Mouse (Mus musculus) spleen, embryonic (tissue): ENCODE measurements at regions not wholly inside any gene's neighbourhood (a gene's known extent, or its start where the extent isn't known, plus 50 kb on each side); places are given as distances from the start of the nearest gene placed in this dataset.
"Not testable (repeated sequence)": the region's sequence is repeated elsewhere in the genome, so short reads cannot be mapped to it uniquely, and the experiment has no call there.

Source experiments
- CTCF ChIA-PET: fragments of 350-600 bp; sonication (Branson Sonifier 250); formaldehyde crosslinking; loops from one replicate; lab custom pipeline; 2022; lab: Charles Lee

GRCm38 (mm10) chr5:149815879-149816278, 137.8 kb downstream of the B3glct start:
- CTCF ChIA-PET, result interaction anchor here (0.7 kb wide), 1 partner anchor 26 kb away, joined by 3 read pairs; no protein-coding TSS in a partner anchor

DNA sequence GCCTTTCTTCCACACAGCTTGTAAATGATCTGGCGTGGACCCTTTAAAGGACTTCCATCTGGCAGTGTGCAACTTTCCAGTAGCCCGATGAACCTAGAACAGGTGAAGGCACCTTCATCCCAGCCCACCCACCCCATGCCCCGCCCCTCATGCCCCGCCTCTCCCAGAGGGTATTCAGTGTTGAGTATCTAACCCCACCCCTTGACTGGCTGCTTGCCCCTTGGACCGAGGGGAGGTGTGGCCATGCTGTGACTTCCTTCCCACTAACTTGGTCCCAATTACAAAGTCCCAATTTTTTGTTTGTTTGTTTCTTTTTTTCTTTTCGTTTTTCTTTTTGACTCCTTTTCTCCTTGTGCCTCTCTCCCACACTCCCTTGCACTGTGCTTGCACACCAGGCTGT, 140.8 kb downstream of the B3glct start:
- CTCF ChIA-PET, result no interaction called here

DNA sequence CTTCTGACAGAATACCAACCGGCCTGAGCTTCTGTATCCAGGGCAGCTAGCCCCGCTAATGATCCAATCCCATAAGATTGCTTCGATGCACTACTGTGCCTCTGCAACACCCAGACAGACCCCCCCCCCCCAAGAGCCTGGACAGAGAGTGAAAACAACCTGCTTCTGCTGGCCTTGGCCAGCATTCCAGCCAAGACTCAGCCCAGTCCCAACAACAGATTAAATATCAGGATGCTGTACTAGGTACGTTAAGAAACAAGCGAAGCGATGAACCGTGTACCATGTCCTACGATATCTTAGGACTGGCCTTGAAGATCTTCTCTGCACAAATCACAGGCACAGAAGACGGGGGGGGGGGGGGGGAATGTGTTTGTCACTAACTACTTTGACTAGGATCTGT, 145.8 kb downstream of the B3glct start:
- CTCF ChIA-PET, result no interaction called here

DNA sequence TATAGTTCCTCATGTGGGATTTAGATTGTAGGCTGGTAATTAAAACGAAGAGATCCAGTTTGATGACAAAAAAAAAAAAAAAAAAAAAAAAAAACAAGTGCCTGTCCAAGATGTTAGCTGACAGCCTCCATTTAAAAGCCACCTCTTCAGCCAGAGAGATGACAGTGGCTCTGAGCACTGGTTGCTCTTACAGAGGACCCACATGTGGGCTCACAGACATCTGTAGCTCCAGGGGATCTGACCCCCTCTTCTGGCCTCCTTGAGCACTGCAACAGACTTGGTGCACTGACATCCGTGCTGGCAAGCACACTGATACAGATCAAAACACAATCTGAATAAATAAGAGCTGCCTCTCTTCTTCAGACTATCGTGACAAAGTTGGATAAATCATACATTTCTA, 149.6 kb downstream of the B3glct start:
- CTCF ChIA-PET, result no interaction called here

GRCm38 (mm10) chr5:149831122-149831861, 153.3 kb downstream of the B3glct start:
- CTCF ChIA-PET, result no interaction called here

DNA sequence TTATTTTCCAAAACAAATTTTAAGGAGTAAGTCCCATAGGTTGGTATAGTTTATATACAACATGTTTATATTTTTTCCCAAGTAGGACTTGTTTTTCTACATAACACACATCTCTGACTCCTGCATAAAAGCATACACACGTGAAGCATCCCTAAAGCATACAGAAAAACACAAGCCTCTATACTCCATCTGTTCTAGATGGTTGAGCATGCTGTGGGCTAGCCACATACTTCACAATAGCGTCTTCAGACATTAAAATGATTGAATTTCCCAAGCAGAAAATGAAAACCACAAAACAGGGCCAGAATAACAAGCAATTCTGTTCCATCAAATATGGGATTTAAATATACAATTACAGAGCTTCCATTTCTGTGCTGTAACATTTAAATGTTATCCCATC, 159.3 kb downstream of the B3glct start:
- CTCF ChIA-PET, result no interaction called here

- CTCF ChIA-PET, result no interaction called here
Observed at GRCm38 (mm10) chr5:149842491-149842890, 164.5 kb downstream of the B3glct start.

- CTCF ChIA-PET, result interaction anchor here (0.6 kb wide), 1 partner anchor 8 kb away, joined by 4 read pairs; no protein-coding TSS in a partner anchor
Observed at GRCm38 (mm10) chr5:149843310-149843709, 165.3 kb downstream of the B3glct start.

- CTCF ChIA-PET, result no interaction called here
Observed at GRCm38 (mm10) chr5:149845256-149845655, 167.2 kb downstream of the B3glct start.

- CTCF ChIA-PET, result no interaction called here
Observed at GRCm38 (mm10) chr5:149848465-149848864, 170.0 kb upstream of the Rxfp2 start.

- CTCF ChIA-PET, result interaction anchor here (0.7 kb wide), 1 partner anchor 8 kb away, joined by 4 read pairs; no protein-coding TSS in a partner anchor
Observed at GRCm38 (mm10) chr5:149851011-149851410, 167.5 kb upstream of the Rxfp2 start.

DNA sequence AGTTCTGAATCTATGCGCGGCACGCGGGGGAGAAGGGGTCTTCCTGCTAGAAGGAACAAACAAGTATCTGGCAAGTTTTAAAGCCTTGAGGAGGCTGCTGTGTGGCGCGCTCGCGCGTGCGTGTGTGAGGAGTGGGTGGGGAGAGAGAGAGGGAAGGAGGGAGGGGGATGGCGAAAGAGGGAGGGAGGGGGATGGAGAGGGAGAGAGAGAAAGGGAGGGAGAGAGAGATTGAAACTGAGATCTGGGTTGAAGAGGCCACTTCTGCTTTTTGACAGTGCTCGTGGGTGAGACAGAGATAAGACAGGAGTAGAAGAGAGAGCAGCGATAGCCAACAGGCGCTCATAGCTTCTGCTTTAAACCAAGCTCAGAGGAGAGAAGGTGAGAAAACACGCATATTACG, 166.0 kb upstream of the Rxfp2 start:
- CTCF ChIA-PET, result no interaction called here

DNA sequence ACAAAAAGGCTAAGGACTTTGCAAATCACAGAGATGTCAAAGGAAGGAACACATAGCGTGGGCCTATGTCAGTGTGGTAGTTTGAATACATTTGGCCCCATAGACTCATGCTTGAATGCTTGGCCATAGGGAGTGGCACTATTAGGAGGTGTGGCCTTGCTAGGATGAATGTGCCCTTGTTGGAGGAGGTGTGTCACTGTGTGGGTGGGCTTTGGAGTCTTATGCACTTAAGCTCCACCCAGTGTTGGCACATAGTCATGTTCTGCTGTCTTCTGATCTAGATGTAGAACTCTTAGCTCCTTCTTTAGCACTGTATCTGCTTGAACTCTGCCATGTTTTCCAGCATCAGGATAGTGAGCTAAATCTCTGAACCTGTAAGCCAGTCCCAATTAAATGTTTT, 162.4 kb upstream of the Rxfp2 start:
- CTCF ChIA-PET, result no interaction called here

DNA sequence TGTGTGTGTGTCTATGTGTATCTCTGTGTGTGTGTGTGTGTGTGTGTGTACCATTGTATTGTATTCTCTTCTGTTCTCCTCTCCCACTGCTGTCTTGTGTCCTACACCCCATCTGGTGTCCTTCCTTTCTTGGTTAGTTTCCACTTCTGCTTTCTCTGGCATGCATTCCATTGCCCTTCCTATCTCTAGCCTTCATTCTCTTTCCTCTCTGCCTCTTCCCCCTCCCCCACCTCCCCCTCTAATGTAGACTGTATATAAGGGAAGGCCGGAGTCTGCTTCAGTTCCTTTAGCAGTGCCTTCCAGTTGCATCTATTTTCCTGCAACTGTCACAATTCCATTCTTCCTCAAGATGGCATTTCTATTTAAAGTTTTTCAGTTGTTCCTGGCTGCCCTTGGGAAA, 161.5 kb upstream of the Rxfp2 start:
- CTCF ChIA-PET, result no interaction called here

- CTCF ChIA-PET, result no interaction called here
Observed at GRCm38 (mm10) chr5:149861489-149861962, 156.9 kb upstream of the Rxfp2 start.

DNA sequence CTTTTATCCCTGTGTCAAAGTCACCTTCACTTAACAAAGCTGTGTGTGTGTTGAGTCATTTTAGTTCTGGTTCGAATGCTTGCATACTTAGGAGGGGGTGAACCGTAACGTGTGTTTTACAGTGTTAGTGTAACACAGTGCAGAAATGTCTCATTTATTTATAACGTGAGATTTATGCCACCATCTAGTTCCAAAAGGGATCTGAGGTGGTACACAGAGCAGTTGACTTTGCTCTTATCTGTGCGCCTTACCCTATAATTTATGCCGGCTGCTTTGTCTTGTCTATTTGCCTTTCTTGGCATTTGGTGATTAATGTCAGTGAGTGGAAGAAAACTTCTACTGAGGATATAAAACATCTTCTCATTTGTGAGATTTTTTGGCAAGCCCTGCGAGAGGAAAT, 150.5 kb upstream of the Rxfp2 start:
- CTCF ChIA-PET, result no interaction called here

GRCm38 (mm10) chr5:149869441-149869840, 149.0 kb upstream of the Rxfp2 start:
- CTCF ChIA-PET, result no interaction called here

- CTCF ChIA-PET, result no interaction called here
Observed at GRCm38 (mm10) chr5:149870596-149870995, 147.9 kb upstream of the Rxfp2 start.

DNA sequence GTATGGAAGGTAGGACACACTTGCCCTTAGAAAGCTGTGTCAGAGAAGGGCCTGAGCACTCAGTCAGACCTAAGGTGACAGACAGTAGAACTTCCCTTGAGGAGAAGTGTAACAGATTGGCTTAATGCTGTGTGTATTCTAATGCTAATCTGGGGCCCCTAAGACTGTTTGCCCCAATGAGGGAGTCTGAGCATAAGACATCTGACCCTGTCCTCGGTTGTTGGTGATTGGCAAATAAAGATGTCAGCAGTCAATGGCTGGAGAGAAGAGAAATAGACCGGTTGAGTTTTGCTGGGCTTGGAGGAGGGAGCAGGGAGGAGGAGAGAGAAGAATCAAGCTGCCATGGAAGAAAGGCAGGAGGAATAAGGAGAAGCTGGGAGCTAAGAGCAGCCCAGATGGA, 147.0 kb upstream of the Rxfp2 start:
- CTCF ChIA-PET, result no interaction called here

GRCm38 (mm10) chr5:149873482-149874002, 144.9 kb upstream of the Rxfp2 start:
- CTCF ChIA-PET, result no interaction called here

GRCm38 (mm10) chr5:149874342-149874741, 144.1 kb upstream of the Rxfp2 start:
- CTCF ChIA-PET, result no interaction called here

GRCm38 (mm10) chr5:149892453-149892852, 126.0 kb upstream of the Rxfp2 start:
- CTCF ChIA-PET, result not testable (repeated sequence)

- CTCF ChIA-PET, result no interaction called here
Observed at GRCm38 (mm10) chr5:149906927-149907326, 111.5 kb upstream of the Rxfp2 start.
